Mouse (Mus musculus) liver, embryonic 11.5 days (tissue): ENCODE measurements around the gene Kcnj6. TPM values are rescaled to one million over a fixed set of nuclear protein-coding genes. Genes with fewer than 3 reads are reported as not detected.

ENCODE experiments used
- ATAC-seq: fragments of 200-750 bp; cut with Nextera tagmentation; replicated peaks from 2 replicates; pipeline ENCODE4 v1.8.0; 2017; ENCODE audit warnings: moderate number of reproducible peaks, mild to moderate bottlenecking, moderate TSS enrichment, moderate library complexity; ENCODE audit not compliant: low FRiP score
- DNase-seq: peaks from one replicate; pipeline ENCODE4 v3.0.0-alpha.2; 2017; ENCODE audit warnings: low spot score
- H3K27ac ChIP-seq: fragments of 300-500 bp; sonication (generic); 2 replicates; pipeline ENCODE4 v1.5.1; 2014; ENCODE audit warnings: mild to moderate bottlenecking, low read depth, low read length, control low read depth
- H3K27me3 ChIP-seq: fragments of 300-500 bp; sonication (generic); replicated peaks from 2 replicates; pipeline ENCODE4 v1.6.1; 2014; ENCODE audit warnings: low read length, mixed read lengths; ENCODE audit not compliant: control insufficient read depth, insufficient read depth
- H3K36me3 ChIP-seq: fragments of 300-500 bp; sonication (generic); 2 replicates; pipeline ENCODE4 v1.6.1; 2014; ENCODE audit warnings: mild to moderate bottlenecking, low read length, moderate library complexity, mixed read lengths; ENCODE audit not compliant: control insufficient read depth, insufficient read depth
- H3K4me1 ChIP-seq: fragments of 300-500 bp; sonication (generic); replicated peaks from 2 replicates; pipeline ENCODE4 v1.6.1; 2014; ENCODE audit warnings: low read length, mixed read lengths; ENCODE audit not compliant: control insufficient read depth, insufficient read depth
- H3K4me2 ChIP-seq: fragments of 300-500 bp; sonication (generic); 2 replicates; pipeline ENCODE4 v1.6.1; 2014; ENCODE audit warnings: mild to moderate bottlenecking, control low read depth, moderate library complexity
- H3K4me3 ChIP-seq: fragments of 300-500 bp; sonication (generic); 2 replicates; pipeline ENCODE4 v1.5.1; 2014; ENCODE audit warnings: low read depth, low read length, control low read depth
- H3K9ac ChIP-seq: fragments of 300-500 bp; sonication (generic); 2 replicates; pipeline ENCODE4 v1.6.1; 2014; ENCODE audit warnings: low read depth, low read length, control low read depth
- H3K9me3 ChIP-seq: fragments of 300-500 bp; sonication (generic); 2 replicates; pipeline ENCODE4 v1.6.1; 2016; ENCODE audit warnings: low read length, inconsistent platforms, mixed read lengths; ENCODE audit not compliant: control insufficient read depth
- WGBS: fragments of 180-500 bp; shearing (Covaris S2); extraction: QIAGEN DNeasy Blood & Tissue Kit; methylation state at CpG from one replicate; pipeline ENCODE4 v1.1.7; 2014; 5-methylcytosine and 5-hydroxymethylcytosine counted together
- polyA plus RNA-seq: library from polyadenylated mRNA; unstranded; fragments of >200 nt; fragmentation: Nextera tagmentation; extraction: Ambion mirVana; gene quantifications from 2 replicates; pipeline ENCODE4 v1.2.1, GENCODE M21; 2014

Kcnj6 gene
- polyA plus RNA-seq, 1 experiment from 2014 or later = not detected

DNA sequence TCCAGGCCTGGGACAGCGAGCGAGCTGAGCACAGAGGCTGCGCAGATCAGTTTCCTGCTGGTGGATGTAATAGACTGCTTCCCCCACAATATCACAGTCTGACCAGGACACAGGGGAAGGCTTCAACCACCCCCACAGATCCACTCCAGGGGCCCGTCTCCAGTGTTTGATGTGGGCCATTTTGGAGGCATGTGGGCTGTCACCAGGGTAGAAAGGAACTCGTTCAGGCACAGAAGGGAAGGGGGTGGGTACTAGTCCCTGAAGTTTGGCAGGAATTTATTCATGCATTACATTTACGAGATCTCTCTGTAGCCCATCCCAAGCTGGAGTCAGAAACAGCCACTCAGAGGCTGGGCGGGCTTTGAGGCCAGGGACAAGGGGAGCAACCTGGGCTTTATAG is 115.4 kb downstream of the Kcnj6 start:
- DNase-seq = no peak
- H3K4me2 ChIP-seq = no peak overlapping the region
- no peak for ATAC-seq
- no peak overlapping the region for H3K9ac ChIP-seq
- H3K27me3 ChIP-seq = no peaks in the 10 kb centered on the region
- no peak overlapping the region for H3K27ac ChIP-seq
- no peaks in the 10 kb centered on the region for H3K9me3 ChIP-seq
- WGBS = 64% methylated on average over 7 of the region's 7 CpGs
- no peaks in the 10 kb centered on the region for H3K4me1 ChIP-seq
- no peaks in the 10 kb centered on the region for H3K36me3 ChIP-seq
- no peak overlapping the region for H3K4me3 ChIP-seq

DNA sequence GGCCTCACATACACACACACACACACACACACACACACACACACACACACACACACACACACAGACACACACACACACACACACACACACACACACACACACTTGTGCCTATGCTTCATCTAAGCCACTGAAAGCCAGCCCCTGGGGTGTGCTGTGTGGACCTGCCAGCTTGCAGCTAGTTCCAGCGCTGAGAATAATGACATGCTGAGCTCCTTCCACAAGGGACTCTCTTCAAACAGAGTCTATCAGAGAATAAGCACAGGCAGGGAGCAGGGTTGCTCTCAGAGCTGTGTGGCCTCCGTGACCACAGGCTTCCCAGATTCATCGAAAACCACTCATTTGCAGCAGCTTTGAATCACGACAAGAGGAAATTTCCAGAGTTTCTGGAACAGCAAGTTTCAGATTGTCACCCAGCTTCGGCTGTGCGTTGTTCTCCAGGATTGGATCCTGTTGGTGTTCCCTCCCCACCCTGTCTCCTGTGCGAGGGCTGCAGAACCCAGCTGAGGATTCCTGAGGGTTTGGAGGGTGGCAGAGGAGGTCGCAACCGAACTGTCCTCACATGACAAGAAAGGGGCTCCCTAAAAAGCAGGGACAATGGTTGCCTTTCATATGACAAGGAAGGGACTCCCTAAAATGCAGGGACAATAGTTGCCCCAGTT is 124.8 kb downstream of the Kcnj6 start:
- H3K9me3 ChIP-seq = no peaks in the 10 kb centered on the region
- no peak overlapping the region for H3K4me3 ChIP-seq
- no peak for ATAC-seq

DNA sequence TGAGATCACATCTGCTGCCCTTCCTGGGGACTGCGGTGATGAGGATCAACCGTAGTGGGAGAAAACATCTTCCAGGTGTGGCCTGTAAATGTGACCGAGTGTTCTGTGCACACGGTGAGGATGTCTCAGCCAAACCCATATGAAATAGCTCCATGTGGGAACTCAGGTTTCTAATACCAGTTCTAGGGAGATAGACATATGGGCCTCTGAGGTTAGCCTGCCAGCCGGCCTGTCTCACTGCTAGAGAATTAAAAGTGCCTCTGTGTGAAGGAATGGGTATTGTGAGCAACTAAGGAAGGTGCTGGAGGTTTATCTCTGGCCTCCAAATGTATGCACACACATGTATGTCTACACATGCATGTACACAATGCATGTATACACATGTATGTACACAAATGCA is 129.1 kb downstream of the Kcnj6 start:
- Histone ChIP-seq H3K9me3 (no peaks in the 10 kb centered on the region), H3K9ac (no peak overlapping the region), H3K36me3 (no peaks in the 10 kb centered on the region), H3K4me1 (no peaks in the 10 kb centered on the region), H3K27me3 (no peaks in the 10 kb centered on the region), H3K27ac (no peak overlapping the region), H3K4me2 (no peak overlapping the region), H3K4me3 (no peak overlapping the region)
- 86% methylated on average over 5 of the region's 5 CpGs for WGBS
- ATAC-seq (no peak), DNase-seq (no peak)

More for the DNA sequence above, 124.8 kb downstream of the Kcnj6 start:
- no peaks in the 10 kb centered on the region for H3K4me1 ChIP-seq
- no peaks in the 10 kb centered on the region for H3K27me3 ChIP-seq
- H3K36me3 ChIP-seq = no peaks in the 10 kb centered on the region
- no peak for DNase-seq
- WGBS = 48% methylated on average over 9 of the region's 9 CpGs
- H3K9ac ChIP-seq = no peak overlapping the region
- H3K27ac ChIP-seq = no peak overlapping the region
- no peak overlapping the region for H3K4me2 ChIP-seq

DNA sequence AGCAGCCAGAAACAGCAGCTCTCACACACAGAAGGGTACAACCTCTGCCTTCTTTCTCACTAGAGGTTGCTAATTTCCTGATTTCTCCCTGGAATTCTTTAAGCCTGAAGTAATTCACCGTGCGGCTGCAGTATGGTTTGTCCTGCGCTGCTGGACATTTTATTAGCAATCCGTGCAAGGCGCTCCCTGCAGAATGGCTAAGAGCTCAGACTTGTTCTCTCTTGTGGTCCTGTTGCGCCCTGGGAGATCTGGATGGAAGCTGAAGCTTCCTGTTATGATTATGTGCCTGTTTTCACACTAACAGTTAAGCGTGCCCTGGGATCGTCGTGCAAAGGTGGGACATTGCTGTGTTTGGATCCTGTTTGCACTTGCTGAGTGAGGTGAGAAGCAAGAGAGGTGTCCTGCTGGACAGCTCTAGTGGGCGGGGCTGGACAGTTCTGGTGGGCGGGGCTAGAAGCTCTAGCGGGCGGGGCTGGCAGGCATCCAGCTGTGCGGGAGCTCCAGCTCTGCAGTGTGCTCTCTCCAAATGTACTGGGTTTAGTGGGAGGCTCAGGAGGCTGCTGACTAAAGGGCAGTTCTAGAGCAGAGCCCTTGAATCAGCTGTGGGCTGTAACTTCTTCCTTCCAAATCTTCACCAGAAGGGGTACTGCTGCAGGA is 131.1 kb downstream of the Kcnj6 start:
- no peaks in the 10 kb centered on the region for H3K9me3 ChIP-seq
- H3K4me3 ChIP-seq = no peak overlapping the region
- no peak overlapping the region for H3K4me2 ChIP-seq
- no peak for ATAC-seq
- no peaks in the 10 kb centered on the region for H3K27me3 ChIP-seq
- H3K27ac ChIP-seq = no peak overlapping the region
- WGBS = 42% methylated on average over 14 of the region's 14 CpGs
- peak; percentile 39 for DNase-seq
- no peaks in the 10 kb centered on the region for H3K36me3 ChIP-seq
- no peak overlapping the region for H3K9ac ChIP-seq
- no peaks in the 10 kb centered on the region for H3K4me1 ChIP-seq

DNA sequence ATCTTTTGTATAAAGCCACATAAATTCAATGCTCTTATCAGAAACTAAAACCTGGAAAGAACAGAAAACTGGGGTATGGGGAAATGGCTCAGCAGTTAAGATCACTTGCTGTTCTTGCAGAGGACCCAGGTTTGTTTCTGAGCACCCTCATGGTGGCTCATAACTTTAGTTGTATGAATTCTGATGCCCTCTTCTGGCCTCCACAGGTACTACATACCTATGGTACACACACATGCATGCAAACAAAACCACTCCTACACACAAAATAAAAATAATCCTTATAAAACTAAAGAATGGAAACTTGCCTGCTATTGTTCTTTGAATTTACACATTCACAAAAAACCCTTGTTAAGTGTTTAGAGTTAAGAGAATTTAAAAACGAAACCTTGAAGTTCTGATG is 131.7 kb downstream of the Kcnj6 start:
- Histone ChIP-seq H3K27ac (no peak overlapping the region), H3K4me3 (no peak overlapping the region), H3K4me2 (no peak overlapping the region), H3K9ac (no peak overlapping the region), H3K27me3 (no peaks in the 10 kb centered on the region), H3K4me1 (no peaks in the 10 kb centered on the region), H3K9me3 (no peaks in the 10 kb centered on the region), H3K36me3 (no peaks in the 10 kb centered on the region)
- 75% methylated on average over 1 of the region's 1 CpGs for WGBS
- no peak for ATAC-seq
- DNase-seq = no peak

DNA sequence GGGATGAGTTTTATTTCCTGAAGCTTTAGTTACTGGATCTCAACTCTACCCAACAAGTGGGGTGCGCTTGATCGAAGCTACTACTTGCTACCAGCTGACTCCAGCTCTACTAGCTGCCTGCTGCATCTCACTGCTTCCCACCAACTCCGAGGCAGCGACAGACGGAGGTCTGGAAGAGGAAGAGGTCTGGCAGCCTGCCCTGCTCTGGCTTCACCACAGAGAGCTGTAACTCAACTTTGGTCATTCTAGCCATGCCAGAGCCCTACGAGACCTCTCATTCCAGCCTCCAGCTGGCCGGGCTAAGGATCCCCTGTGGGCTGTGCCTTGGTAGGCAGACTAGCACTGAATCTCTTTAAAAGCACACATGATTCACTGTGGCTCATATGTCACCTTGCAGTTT is 132.4 kb downstream of the Kcnj6 start:
- Histone ChIP-seq H3K4me1 (no peaks in the 10 kb centered on the region), H3K9ac (no peak overlapping the region), H3K9me3 (no peaks in the 10 kb centered on the region), H3K27me3 (no peaks in the 10 kb centered on the region), H3K4me3 (no peak overlapping the region), H3K36me3 (no peaks in the 10 kb centered on the region), H3K4me2 (no peak overlapping the region), H3K27ac (no peak overlapping the region)
- DNase-seq = no peak
- no peak for ATAC-seq
- WGBS = 88% methylated on average over 7 of the region's 7 CpGs

DNA sequence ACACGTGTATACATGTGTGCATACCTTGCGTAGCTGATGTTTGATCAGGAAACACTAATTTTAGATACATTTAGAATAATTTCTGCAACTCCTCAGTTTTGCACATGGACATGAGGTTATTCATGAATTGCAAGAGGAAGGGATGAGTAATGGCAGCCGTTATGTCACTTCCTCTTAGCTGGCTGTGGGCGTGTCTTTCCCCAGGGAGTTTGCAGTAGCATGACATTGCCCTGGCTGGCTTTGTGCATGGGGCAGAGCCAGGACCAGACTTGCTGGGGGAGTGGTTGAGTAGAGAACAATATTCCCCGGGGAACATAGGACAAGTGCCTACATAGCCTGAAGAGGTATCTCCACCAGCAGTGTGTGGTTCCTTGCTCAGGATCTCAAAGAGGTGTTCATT is 134.0 kb downstream of the Kcnj6 start:
- Histone ChIP-seq H3K9me3 (no peaks in the 10 kb centered on the region), H3K4me1 (no peaks in the 10 kb centered on the region), H3K4me2 (no peak overlapping the region), H3K9ac (no peak overlapping the region), H3K4me3 (no peak overlapping the region), H3K36me3 (no peaks in the 10 kb centered on the region), H3K27ac (no peak overlapping the region), H3K27me3 (no peaks in the 10 kb centered on the region)
- DNase-seq (no peak), ATAC-seq (no peak)
- 80% methylated on average over 5 of the region's 5 CpGs for WGBS

DNA sequence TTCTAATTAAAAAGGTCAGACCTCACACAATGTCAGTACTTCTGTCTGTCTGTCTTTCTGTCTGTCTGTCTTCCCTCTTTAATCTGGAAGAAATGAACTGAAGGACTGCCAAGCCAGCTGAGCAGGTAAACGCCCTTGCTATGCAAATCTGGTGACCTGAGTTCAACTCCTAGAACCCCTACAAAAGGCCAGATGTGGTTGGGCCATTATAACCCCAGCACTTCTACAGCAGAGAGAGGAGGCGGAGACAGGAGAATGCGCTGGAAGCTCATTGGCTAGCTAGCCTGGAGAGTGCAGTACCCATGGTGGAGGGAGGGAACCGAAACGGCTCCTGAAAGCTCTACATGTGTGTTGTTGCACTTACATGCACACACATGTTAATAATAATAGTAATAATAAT is 141.5 kb downstream of the Kcnj6 start:
- DNase-seq (no peak), ATAC-seq (no peak)
- WGBS = 86% methylated on average over 5 of the region's 5 CpGs
- no peaks in the 10 kb centered on the region for H3K27me3 ChIP-seq
- H3K4me1 ChIP-seq = no peaks in the 10 kb centered on the region
- H3K4me2 ChIP-seq = no peak overlapping the region
- H3K4me3 ChIP-seq = no peak overlapping the region
- no peak overlapping the region for H3K27ac ChIP-seq
- no peak overlapping the region for H3K9ac ChIP-seq
- no peaks in the 10 kb centered on the region for H3K36me3 ChIP-seq
- no peaks in the 10 kb centered on the region for H3K9me3 ChIP-seq
